Mouse (Mus musculus) midbrain, embryonic 16.5 days (tissue): ENCODE results near the gene Fam189a1. TPM values are rescaled to one million over a fixed set of nuclear protein-coding genes. Genes with fewer than 3 reads are reported as not detected.

ENCODE experiments used
- ATAC-seq: fragments of 200-750 bp; cut with Nextera tagmentation; 2 replicates; pipeline ENCODE4 v1.8.0; 2017; ENCODE audit warnings: moderate TSS enrichment
- H3K27ac ChIP-seq: fragments of 300-500 bp; sonication (generic); 2 replicates; pipeline ENCODE4 v1.5.1; 2014; ENCODE audit warnings: mild to moderate bottlenecking, low read length, mixed read lengths
- H3K27me3 ChIP-seq: fragments of 300-500 bp; sonication (generic); 2 replicates; pipeline ENCODE4 v1.6.1; 2014; ENCODE audit warnings: low read depth, low read length, mixed read lengths; ENCODE audit not compliant: control insufficient read depth, insufficient read depth
- H3K36me3 ChIP-seq: fragments of 300-500 bp; sonication (generic); 2 replicates; pipeline ENCODE4 v1.6.1; 2014; ENCODE audit warnings: mild to moderate bottlenecking, low read length, moderate library complexity, mixed read lengths; ENCODE audit not compliant: control insufficient read depth, insufficient read depth
- H3K4me1 ChIP-seq: fragments of 300-500 bp; sonication (generic); 2 replicates; pipeline ENCODE4 v1.6.1; 2014; ENCODE audit warnings: mild to moderate bottlenecking, low read length, mixed read lengths; ENCODE audit not compliant: control insufficient read depth, insufficient read depth
- H3K4me2 ChIP-seq: fragments of 300-500 bp; sonication (generic); 2 replicates; pipeline ENCODE4 v1.6.1; 2014; ENCODE audit warnings: mild to moderate bottlenecking, low read length, mixed read lengths
- H3K4me3 ChIP-seq: fragments of 300-500 bp; sonication (generic); 2 replicates; pipeline ENCODE4 v1.5.1; 2014; ENCODE audit warnings: low read depth, mild to moderate bottlenecking, low read length, moderate library complexity, mixed read lengths
- H3K9ac ChIP-seq: fragments of 300-500 bp; sonication (generic); 2 replicates; pipeline ENCODE4 v1.6.1; 2014; ENCODE audit warnings: low read depth, low read length, mixed read lengths
- H3K9me3 ChIP-seq: fragments of 300-500 bp; sonication (generic); replicated peaks from 2 replicates; pipeline ENCODE4 v1.6.1; 2014; ENCODE audit warnings: mild to moderate bottlenecking, low read length, mixed read lengths; ENCODE audit not compliant: control insufficient read depth, poor library complexity, severe bottlenecking
- WGBS: fragments of 180-500 bp; shearing (Covaris S2); extraction: QIAGEN DNeasy Blood & Tissue Kit; methylation state at CpG from one replicate; pipeline ENCODE4 v1.1.7; 2014; 5-methylcytosine and 5-hydroxymethylcytosine counted together
- polyA plus RNA-seq: library from polyadenylated mRNA; unstranded; fragments of >200 nt; fragmentation: Nextera tagmentation; extraction: Ambion mirVana; gene quantifications from 2 replicates; pipeline ENCODE4 v1.2.1, GENCODE M21; 2015

Fam189a1 gene
- polyA plus RNA-seq, 1 experiment from 2014 or later, result 7.6 TPM

GRCm38 (mm10) chr7:64728181-64728591 is 428.2 kb downstream of the Fam189a1 start:
- Histone ChIP-seq H3K27ac (peak overlapping the region; percentile 33; the same call in 1 of the 2 replicates), H3K36me3 (no peaks in the 10 kb centered on the region), H3K9ac (no peak overlapping the region), H3K4me3 (no peak overlapping the region), H3K9me3 (no peaks in the 10 kb centered on the region), H3K4me1 (peaks cover 13% of the 10 kb centered on the region), H3K4me2 (no peak overlapping the region), H3K27me3 (no peaks in the 10 kb centered on the region)
- ATAC-seq, result peak; percentile 34
- WGBS, result 68% methylated on average over 5 of the region's 5 CpGs

GRCm38 (mm10) chr7:64725967-64726695 is 430.2 kb downstream of the Fam189a1 start:
- H3K27ac ChIP-seq, result peak overlapping the region; percentile 60
- no peaks in the 10 kb centered on the region for H3K27me3 ChIP-seq
- no peaks in the 10 kb centered on the region for H3K9me3 ChIP-seq
- H3K4me2 ChIP-seq, result no peak overlapping the region
- H3K4me1 ChIP-seq, result peaks cover 13% of the 10 kb centered on the region
- no peak overlapping the region for H3K9ac ChIP-seq
- peak; percentile 38; the same call in 1 of the 2 replicates for ATAC-seq
- 50% methylated on average over 6 of the region's 6 CpGs for WGBS
- H3K36me3 ChIP-seq, result no peaks in the 10 kb centered on the region
- H3K4me3 ChIP-seq, result no peak overlapping the region

- 76% methylated on average over 1 of the region's 1 CpGs for WGBS
- H3K36me3 ChIP-seq, result no peaks in the 10 kb centered on the region
- H3K9me3 ChIP-seq, result no peaks in the 10 kb centered on the region
Measured at GRCm38 (mm10) chr7:64724409-64724808, 432.0 kb downstream of the Fam189a1 start.

GRCm38 (mm10) chr7:64723313-64723712 is 433.1 kb downstream of the Fam189a1 start:
- 89% methylated on average over 3 of the region's 3 CpGs for WGBS
- no peak for ATAC-seq
- no peak overlapping the region for H3K4me3 ChIP-seq
- H3K9ac ChIP-seq, result no peak overlapping the region
- no peaks in the 10 kb centered on the region for H3K36me3 ChIP-seq
- H3K4me1 ChIP-seq, result peaks cover 13% of the 10 kb centered on the region
- H3K27ac ChIP-seq, result no peak overlapping the region
- no peaks in the 10 kb centered on the region for H3K27me3 ChIP-seq
- no peaks in the 10 kb centered on the region for H3K9me3 ChIP-seq
- H3K4me2 ChIP-seq, result no peak overlapping the region

More at GRCm38 (mm10) chr7:64724409-64724808, 432.0 kb downstream of the Fam189a1 start:
- Histone ChIP-seq H3K27ac (no peak overlapping the region), H3K27me3 (no peaks in the 10 kb centered on the region), H3K4me3 (no peak overlapping the region), H3K9ac (no peak overlapping the region), H3K4me1 (peaks cover 13% of the 10 kb centered on the region), H3K4me2 (no peak overlapping the region)
- no peak for ATAC-seq

GRCm38 (mm10) chr7:64716286-64716685 is 440.1 kb downstream of the Fam189a1 start:
- no peaks in the 10 kb centered on the region for H3K36me3 ChIP-seq
- H3K9ac ChIP-seq, result no peak overlapping the region
- H3K27me3 ChIP-seq, result no peaks in the 10 kb centered on the region
- no peaks in the 10 kb centered on the region for H3K9me3 ChIP-seq
- H3K4me2 ChIP-seq, result no peak overlapping the region
- no peak overlapping the region for H3K4me3 ChIP-seq
- ATAC-seq, result no peak
- no peak overlapping the region for H3K27ac ChIP-seq
- WGBS, result 58% methylated on average over 2 of the region's 2 CpGs
- H3K4me1 ChIP-seq, result no peaks in the 10 kb centered on the region

- no peak overlapping the region for H3K9ac ChIP-seq
- H3K4me2 ChIP-seq, result no peak overlapping the region
- H3K36me3 ChIP-seq, result no peaks in the 10 kb centered on the region
- WGBS, result 88% methylated on average over 13 of the region's 13 CpGs
- peak; percentile 52 for ATAC-seq
- peaks cover 3% of the 10 kb centered on the region; the same call in 1 of the 2 replicates for H3K4me1 ChIP-seq
- no peaks in the 10 kb centered on the region for H3K27me3 ChIP-seq
- H3K4me3 ChIP-seq, result no peak overlapping the region
- H3K9me3 ChIP-seq, result no peaks in the 10 kb centered on the region
- no peak overlapping the region for H3K27ac ChIP-seq
Measured at GRCm38 (mm10) chr7:64709520-64710262, 446.7 kb downstream of the Fam189a1 start.

GRCm38 (mm10) chr7:64708176-64708575 is 448.2 kb downstream of the Fam189a1 start:
- no peak overlapping the region for H3K4me2 ChIP-seq
- H3K4me1 ChIP-seq, result peaks cover 3% of the 10 kb centered on the region; the same call in 1 of the 2 replicates
- H3K36me3 ChIP-seq, result no peaks in the 10 kb centered on the region
- H3K4me3 ChIP-seq, result no peak overlapping the region
- no peaks in the 10 kb centered on the region for H3K27me3 ChIP-seq
- H3K27ac ChIP-seq, result no peak overlapping the region
- H3K9me3 ChIP-seq, result no peaks in the 10 kb centered on the region
- WGBS, result 48% methylated on average over 4 of the region's 4 CpGs
- no peak overlapping the region for H3K9ac ChIP-seq
- ATAC-seq, result no peak
